Mouse (Mus musculus): ENCODE data around the gene Abca17.

DNA sequence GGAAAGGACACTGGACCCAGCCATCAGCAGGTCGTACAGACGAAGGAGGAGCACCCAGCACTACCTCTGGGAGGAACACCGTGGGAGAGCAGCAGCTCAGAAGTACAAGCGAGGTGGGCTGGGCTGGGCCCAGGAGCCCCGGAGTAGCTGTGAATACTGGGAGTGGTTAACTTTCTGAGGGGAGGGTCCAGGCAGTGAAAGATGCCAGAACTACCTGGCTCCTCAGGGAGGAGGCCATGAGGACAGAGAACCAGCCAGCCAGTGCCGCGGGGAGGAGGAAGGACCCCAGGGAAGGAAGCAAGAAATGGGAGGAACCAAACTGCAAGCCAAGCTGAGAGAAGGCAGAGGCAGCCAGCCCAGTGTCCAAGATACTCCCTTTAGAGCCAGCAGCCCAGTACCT, 122.9 kb downstream of the Abca17 start:
- TF ChIP-seq CTCF (IDR thresholded peaks at IDR 0.05; ENCODE audit: low read depth), result no peak
- TF ChIP-seq EP300 (IDR thresholded peaks at IDR 0.05; ENCODE audit: low read depth), result no peak

Data from liver, embryonic 14.5 days (tissue).